Mouse (Mus musculus): Measurements from ENCODE around the gene B4galnt1.

GRCm38 (mm10) chr10:127166404-127166715 lies 1.3 kb downstream of the B4galnt1 start:
- no peak for TF ChIP-seq EP300 (IDR thresholded peaks at IDR 0.05; ENCODE audit: low read length)
- no peak for TF ChIP-seq NELFE (IDR thresholded peaks at IDR 0.05; ENCODE audit: low read depth, low read length)
- no peak for TF ChIP-seq BHLHE40 (IDR thresholded peaks at IDR 0.05; ENCODE audit: low read depth, low read length)
- TF ChIP-seq SMC3 (IDR thresholded peaks at IDR 0.05; ENCODE audit: low read depth, low read length), result no peak
- TF ChIP-seq CTCF (conservative IDR thresholded peaks at IDR 0.05 in 1 of 2, IDR thresholded peaks at IDR 0.05 in 1 of 2; ENCODE audit: low read depth in 2 of 2, low read length in 2 of 2), result no peak
- no peak for TF ChIP-seq USF2 (conservative IDR thresholded peaks at IDR 0.05; ENCODE audit: low read depth, low read length)

Measured in CH12.LX (cell line).